17 mouse cellular contexts compared by ENCODE assay signal in the genomic region with DNA sequence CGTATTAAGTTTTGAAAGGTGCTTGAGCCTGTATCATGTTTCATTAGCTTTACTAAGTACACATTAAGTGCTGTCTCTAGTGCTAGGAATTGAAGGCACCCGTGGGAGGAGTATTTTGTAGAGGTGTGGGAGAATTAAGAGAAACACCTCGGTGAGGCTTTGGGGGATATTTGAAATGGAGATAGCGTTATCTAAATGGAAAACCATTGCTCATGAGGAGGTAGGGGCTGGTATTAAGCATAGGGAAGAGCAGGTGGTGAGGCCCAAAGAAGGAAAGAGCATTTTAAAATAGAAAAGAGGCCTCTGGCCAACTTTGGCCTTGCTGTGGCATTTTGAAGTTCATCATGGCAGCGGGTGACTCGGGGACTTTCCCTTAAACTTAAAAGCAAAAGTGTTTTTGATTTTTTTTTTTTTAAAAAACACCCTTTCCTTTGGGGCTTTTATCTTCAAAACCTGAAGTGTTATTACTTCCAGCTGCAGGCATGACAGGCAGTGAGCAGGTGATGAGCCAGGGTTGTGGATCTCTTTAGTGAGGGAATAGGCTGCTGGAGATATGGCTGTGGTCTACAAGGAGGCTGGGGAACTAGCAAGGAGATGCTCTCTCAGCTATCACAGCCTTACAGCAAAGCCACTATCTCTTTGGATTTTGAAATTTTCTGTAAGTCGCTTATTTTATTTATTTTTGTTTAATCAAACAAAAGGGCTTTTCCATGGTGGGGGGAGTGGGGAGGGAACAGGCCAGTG. TPM values are rescaled to one million over a fixed set of nuclear protein-coding genes. Genes with fewer than 3 reads are reported as not detected.
DNase-seq lines count a peak whose midpoint lies in the region; ATAC-seq and TF ChIP-seq lines count a peak whose summit lies in the region.
"Had no signal": no experiment of that assay in that cellular context is flagged by ENCODE, and none has a peak within 500 bp of the region (broad histone marks: within the 10 kb centered on the region; RNA-seq: fewer than 3 reads in every experiment).

No protein-coding gene starts in this region.

- H3K9ac ChIP-seq in heart, adult 2 months (ENCODE audit: low read depth, low read length): no peak overlapping the region
- no peak overlapping the region for H3K9ac ChIP-seq in lung, embryonic 15.5 days
- H3K9ac ChIP-seq in forebrain, embryonic 15.5 days (replicated peaks): no peak overlapping the region
- H3K9ac ChIP-seq: embryonic facial prominence, embryonic 15.5 days; forebrain, embryonic 13.5 days; limb, embryonic 13.5 days; midbrain, embryonic 15.5 days had no signal

- no peak overlapping the region for H3ac ChIP-seq in myocyte (ENCODE audit: control insufficient read depth, insufficient read length)

- DNase-seq in heart, adult 2 months: no peak
- DNase-seq in heart, postnatal 14 days: no peak
- no peak for DNase-seq in lung, postnatal 25 days (ENCODE audit: low spot score)
- DNase-seq in cerebellum, adult 2 months: no peak
- DNase-seq: adrenal gland, postnatal 10 days; cerebellum, adult 8-10 months; right cerebral cortex, postnatal 4 days had no signal

- no peaks in the 10 kb centered on the region for H3K9me3 ChIP-seq in lung, embryonic 15.5 days
- no peaks in the 10 kb centered on the region for H3K9me3 ChIP-seq in forebrain, embryonic 15.5 days
- H3K9me3 ChIP-seq: embryonic facial prominence, embryonic 15.5 days; forebrain, embryonic 13.5 days; midbrain, embryonic 15.5 days had no signal

- no peak for TF ChIP-seq CTCF in heart, adult 2 months (IDR thresholded peaks at IDR 0.05)
- no peak for TF ChIP-seq CTCF in cerebellum, adult 2 months (IDR thresholded peaks at IDR 0.05; ENCODE audit: borderline replicate concordance, insufficient read depth, low read depth, low read length)

- ATAC-seq in lung, embryonic 15.5 days (ENCODE audit: borderline replicate concordance, extremely low read depth, low FRiP score, low TSS enrichment): no peak
- peak; percentile 84 for ATAC-seq in inflammation-experienced regulatory T-cells, adult 6 months
- no peak for ATAC-seq in forebrain, embryonic 15.5 days (replicated peaks)
- ATAC-seq: forebrain, embryonic 13.5 days; hindbrain, embryonic 16.5 days; midbrain, embryonic 15.5 days had no signal

- no peak for TF ChIP-seq EP300 in heart, adult 2 months (IDR thresholded peaks at IDR 0.05; ENCODE audit: insufficient read depth, low read depth, low read length)

- intact Hi-C loops in heart, adult 2 months (cut with DNase I): no loop called here
- intact Hi-C loops in heart, postnatal 14 days (cut with DNase I): loop anchor here (10.0 kb wide), 1 partner anchor 135 kb away; no protein-coding TSS in a partner anchor

- H3K27me3 ChIP-seq in heart, adult 2 months (ENCODE audit: control insufficient read depth, insufficient read depth, low read length): no peaks in the 10 kb centered on the region
- H3K27me3 ChIP-seq in lung, embryonic 15.5 days: no peaks in the 10 kb centered on the region
- H3K27me3 ChIP-seq in myocyte (ENCODE audit: control insufficient read depth, insufficient read depth, insufficient read length): no peaks in the 10 kb centered on the region
- no peaks in the 10 kb centered on the region for H3K27me3 ChIP-seq in cerebellum, adult 2 months (ENCODE audit: control insufficient read depth, insufficient read depth, low read length)
- H3K27me3 ChIP-seq in forebrain, embryonic 15.5 days: no peaks in the 10 kb centered on the region
- H3K27me3 ChIP-seq: embryonic facial prominence, embryonic 15.5 days; forebrain, embryonic 13.5 days; limb, embryonic 13.5 days; midbrain, embryonic 15.5 days had no signal

- H3K4me2 ChIP-seq in lung, embryonic 15.5 days: no peak overlapping the region
- H3K4me2 ChIP-seq in myocyte (ENCODE audit: low read depth): peak overlapping the region; percentile 68
- H3K4me2 ChIP-seq in forebrain, embryonic 15.5 days (replicated peaks): no peak overlapping the region
- H3K4me2 ChIP-seq: embryonic facial prominence, embryonic 15.5 days; forebrain, embryonic 13.5 days; limb, embryonic 13.5 days; midbrain, embryonic 15.5 days had no signal

- H3K36me3 ChIP-seq in heart, adult 2 months (ENCODE audit: control insufficient read depth, insufficient read depth, low read length): peaks cover 43% of the 10 kb centered on the region
- peaks cover 26% of the 10 kb centered on the region for H3K36me3 ChIP-seq in lung, embryonic 15.5 days
- H3K36me3 ChIP-seq in myocyte (ENCODE audit: control insufficient read depth, insufficient read depth): peaks cover 21% of the 10 kb centered on the region
- peaks cover 16% of the 10 kb centered on the region for H3K36me3 ChIP-seq in forebrain, embryonic 15.5 days

- peaks cover 16% of the 10 kb centered on the region for H3K4me1 ChIP-seq in heart, adult 2 months (ENCODE audit: control insufficient read depth, insufficient read depth, low read length)
- peaks cover 27% of the 10 kb centered on the region for H3K4me1 ChIP-seq in lung, embryonic 15.5 days
- H3K4me1 ChIP-seq in cerebellum, adult 2 months (ENCODE audit: control insufficient read depth, insufficient read depth, low read length): no peaks in the 10 kb centered on the region; the same call in 1 of the 2 replicates
- 0 out of 2 replicates have a peak, but pooled peaks cover 8% of the 10 kb centered on the region for H3K4me1 ChIP-seq in forebrain, embryonic 15.5 days
- H3K4me1 ChIP-seq: midbrain, embryonic 15.5 days had no signal

- WGBS in heart, adult 2 months: 36% methylated on average over 7 of the region's 7 CpGs
- WGBS in lung, embryonic 15.5 days: 44% methylated on average over 7 of the region's 7 CpGs
- 82% methylated on average over 7 of the region's 7 CpGs for WGBS in cerebellum, adult 2 months
- WGBS in forebrain, embryonic 15.5 days: 87% methylated on average over 7 of the region's 7 CpGs

- no peak overlapping the region for H3K4me3 ChIP-seq in heart, adult 2 months
- H3K4me3 ChIP-seq in lung, embryonic 15.5 days: no peak overlapping the region
- H3K4me3 ChIP-seq in myocyte: no peak overlapping the region
- H3K4me3 ChIP-seq in cerebellum, adult 2 months (replicated peaks; ENCODE audit: insufficient read depth, low read depth, low read length): no peak overlapping the region
- H3K4me3 ChIP-seq in forebrain, embryonic 15.5 days: no peak overlapping the region
- H3K4me3 ChIP-seq: embryonic facial prominence, embryonic 15.5 days; forebrain, embryonic 13.5 days; limb, embryonic 13.5 days; midbrain, embryonic 15.5 days had no signal

- peaks cover 10% of the 10 kb centered on the region for H3K79me2 ChIP-seq in heart, adult 2 months (replicated peaks; ENCODE audit: control insufficient read depth, insufficient read depth, low read length)
- H3K79me2 ChIP-seq in myocyte (ENCODE audit: control insufficient read depth, insufficient read depth): peaks cover 29% of the 10 kb centered on the region

- no peak for TF ChIP-seq POLR2A in heart, adult 2 months (IDR thresholded peaks at IDR 0.05; ENCODE audit: insufficient read depth, low read depth, low read length)
- TF ChIP-seq POLR2A in myocyte (IDR thresholded peaks at IDR 0.05; ENCODE audit: insufficient read length, low read depth): no peak
- no peak for TF ChIP-seq POLR2A in cerebellum, adult 2 months (IDR thresholded peaks at IDR 0.05; ENCODE audit: borderline replicate concordance, insufficient read depth, low read length)

- peak overlapping the region; percentile 52 for H3K27ac ChIP-seq in heart, adult 2 months
- H3K27ac ChIP-seq in lung, embryonic 15.5 days: peak overlapping the region; percentile 37; the same call in 1 of the 2 replicates
- H3K27ac ChIP-seq in cerebellum, adult 2 months (ENCODE audit: insufficient read depth, low read length): no peak overlapping the region
- no peak overlapping the region for H3K27ac ChIP-seq in forebrain, embryonic 15.5 days (replicated peaks)
- H3K27ac ChIP-seq: embryonic facial prominence, embryonic 15.5 days; forebrain, embryonic 13.5 days; limb, embryonic 13.5 days; macrophage; midbrain, embryonic 15.5 days had no signal

TF ChIP-seq in myocyte, 11 proteins besides CTCF, POLR2A, EP300 and RAD21:
- TF ChIP-seq CEBPB (IDR thresholded peaks at IDR 0.05; ENCODE audit: insufficient read depth, poor library complexity, severe bottlenecking): no peak
- TF ChIP-seq MAX (IDR thresholded peaks at IDR 0.05; ENCODE audit: low read depth): no peak
- TF ChIP-seq MYOD1 (IDR thresholded peaks at IDR 0.05; ENCODE audit: control insufficient read depth in 1 of 3, insufficient read length in 2 of 3, low read depth in 2 of 3): peak in 2 of 3 experiments; percentile 9 to 30

RNA-seq across cellular contexts. Expression of a gene that starts 9.1 kb away (rescaled TPM):
- total RNA-seq in heart, adult 2 months (2021): 10 to 100 TPM; 51.5 to 51.6 TPM
- 70.0 and 106 TPM in 2 replicates for polyA plus RNA-seq in heart, adult 2 months (2012; rRNA removed)
- total RNA-seq in heart, postnatal 14 days (2021): 10 to 100 TPM; 72.5 to 75.2 TPM
- 76.5 TPM in 2 replicates for polyA plus RNA-seq in lung, embryonic 15.5 days (2015; fragmentation: Nextera tagmentation; extraction: Ambion mirVana)
- 1 to 10 TPM in 2 of 3 experiments, under 1 TPM in 1; 0.94 to 5.9 (median 1.2) TPM for polyA plus RNA-seq in inflammation-experienced regulatory T-cells, adult 6 months (2017; shearing (Covaris generic))
- 133 TPM for polyA plus RNA-seq in myocyte (2012; fragmentation: generic; extraction: Trizol)
- polyA plus RNA-seq in cerebellum, adult 2 months (2012; rRNA removed): 31.4 and 35.2 TPM in 2 replicates
- 38.0 and 39.3 TPM in 2 replicates for polyA plus RNA-seq in forebrain, embryonic 15.5 days (2015; fragmentation: Nextera tagmentation; extraction: Ambion mirVana)

Comparison
In these comparisons a context has a peak if more than half of its experiments do, and no peak if none do; other contexts are left out.
1. H3K27ac ChIP-seq: peak in heart, adult 2 months (single experiment) and lung, embryonic 15.5 days (single experiment); none in cerebellum, adult 2 months (single experiment) and forebrain, embryonic 15.5 days (single experiment).